Mouse (Mus musculus): ENCODE data around the gene Adam15. TPM values are rescaled to one million over a fixed set of nuclear protein-coding genes. Genes with fewer than 3 reads are reported as not detected.

The Adam15 gene
- polyA plus RNA-seq, 1 experiment, result 190 TPM

GRCm38 (mm10) chr3:89314791-89315190 lies 35.0 kb downstream of the Adam15 start:
- TF ChIP-seq CTCF (IDR thresholded peaks at IDR 0.05; ENCODE audit: insufficient read depth, low read length) (no peak), POLR2A (IDR thresholded peaks at IDR 0.05; ENCODE audit: borderline replicate concordance, extremely low read depth, low read depth, low read length) (no peak)
- DNase-seq, result peak; percentile 57
- WGBS, result 29% methylated on average over 2 of the region's 2 CpGs
- Histone ChIP-seq H3K4me1 (ENCODE audit: control insufficient read depth, insufficient read depth, low read length) (peaks cover 14% of the 10 kb centered on the region), H3K4me3 (replicated peaks; ENCODE audit: extremely low read depth, low read depth, low read length) (no peak overlapping the region)

DNA sequence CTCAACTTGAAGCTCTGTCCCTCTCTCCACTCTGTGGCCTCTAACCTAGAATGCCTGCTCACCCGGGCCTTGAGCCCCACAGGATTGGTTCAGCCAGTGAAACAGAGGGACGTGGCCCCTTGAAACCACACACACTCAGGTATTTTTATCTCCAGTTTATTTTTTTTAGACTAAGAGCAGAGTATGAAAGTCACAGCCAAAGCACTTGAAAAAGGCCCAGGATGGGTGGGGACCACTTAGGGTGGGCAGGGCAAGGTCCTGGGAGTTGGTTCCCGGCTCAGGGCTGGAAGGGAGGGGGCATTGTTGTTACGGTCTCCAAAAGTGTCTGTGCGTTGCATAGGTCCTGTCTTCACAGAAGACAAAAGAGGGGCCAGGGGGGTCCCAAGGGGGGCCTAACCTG lies 35.5 kb downstream of the Adam15 start:
- WGBS, result 45% methylated on average over 5 of the region's 5 CpGs
- DNase-seq, result peak; percentile 62
- TF ChIP-seq CTCF (IDR thresholded peaks at IDR 0.05; ENCODE audit: insufficient read depth, low read length) (no peak), POLR2A (IDR thresholded peaks at IDR 0.05; ENCODE audit: borderline replicate concordance, extremely low read depth, low read depth, low read length) (no peak)
- no peak overlapping the region for H3K4me3 ChIP-seq (replicated peaks; ENCODE audit: extremely low read depth, low read depth, low read length)
- H3K4me1 ChIP-seq (ENCODE audit: control insufficient read depth, insufficient read depth, low read length), result peaks cover 14% of the 10 kb centered on the region

DNA sequence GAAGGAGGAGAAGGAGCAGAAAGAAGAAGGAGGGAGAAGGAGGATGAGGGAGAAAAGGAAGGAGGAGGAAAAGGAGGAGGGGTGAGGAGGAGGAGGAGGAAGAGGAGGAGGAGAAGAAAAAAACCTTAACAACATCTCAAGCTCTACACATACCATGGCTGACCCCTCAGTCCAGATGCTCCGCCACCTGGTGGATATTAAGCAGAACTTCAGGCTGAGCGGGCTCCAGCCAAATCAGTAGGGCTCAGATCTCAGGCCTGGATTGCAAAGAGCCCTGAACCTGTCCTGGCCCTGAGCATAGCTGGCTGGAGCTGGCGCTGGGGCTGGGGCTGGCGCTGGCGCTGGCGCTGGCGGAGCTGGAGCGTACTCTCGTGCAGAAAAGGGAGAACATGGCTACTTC lies 41.7 kb downstream of the Adam15 start:
- no peak overlapping the region for H3K4me3 ChIP-seq (replicated peaks; ENCODE audit: extremely low read depth, low read depth, low read length)
- peak; percentile 60 for DNase-seq
- TF ChIP-seq POLR2A (IDR thresholded peaks at IDR 0.05; ENCODE audit: borderline replicate concordance, extremely low read depth, low read depth, low read length) (no peak), CTCF (IDR thresholded peaks at IDR 0.05; ENCODE audit: insufficient read depth, low read length) (peak; percentile 91)
- 5% methylated on average over 9 of the region's 9 CpGs for WGBS
- 0 out of 2 replicates have a peak, but pooled peaks cover 2% of the 10 kb centered on the region for H3K4me1 ChIP-seq (ENCODE audit: control insufficient read depth, insufficient read depth, low read length)

DNA sequence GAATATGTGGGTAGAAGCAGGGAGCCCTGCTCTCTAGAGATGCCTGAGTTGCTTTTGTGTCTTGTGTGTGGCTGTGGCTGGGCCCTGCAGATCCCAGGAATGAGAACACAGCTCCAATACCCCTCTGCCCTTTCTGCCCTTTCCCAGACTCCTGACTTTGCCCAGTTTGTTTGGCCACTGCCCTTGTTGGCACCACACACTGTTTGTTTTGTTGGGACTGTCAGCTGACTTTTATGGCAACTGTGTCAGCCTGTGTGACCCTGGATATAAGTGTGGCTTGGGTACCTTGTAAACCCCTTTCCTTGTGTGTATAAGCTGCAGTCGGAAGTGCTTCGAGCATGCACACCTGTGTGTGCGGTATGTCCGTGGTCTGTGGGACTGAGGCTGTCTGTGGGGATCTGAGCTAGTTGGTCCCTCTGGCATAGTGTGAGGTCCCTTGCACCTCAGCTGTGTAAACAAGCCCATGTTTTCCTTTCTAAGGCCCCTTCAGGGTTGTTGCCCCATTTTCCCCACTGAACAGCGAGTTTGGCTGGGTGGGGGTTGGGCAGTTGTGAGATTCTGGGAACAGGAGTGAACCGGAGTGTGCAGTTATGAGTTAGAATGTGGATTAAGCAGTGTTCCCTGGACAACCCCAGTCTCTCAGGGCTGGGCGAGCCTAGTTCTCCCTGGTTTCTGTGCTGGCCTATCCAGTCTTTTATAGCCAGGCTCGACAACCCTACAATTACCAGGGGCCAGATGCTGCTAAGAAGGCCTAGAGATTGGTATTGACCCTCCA lies 44.1 kb downstream of the Adam15 start:
- WGBS, result 67% methylated on average over 8 of the region's 8 CpGs
- Histone ChIP-seq H3K4me3 (replicated peaks; ENCODE audit: extremely low read depth, low read depth, low read length) (no peak overlapping the region), H3K4me1 (ENCODE audit: control insufficient read depth, insufficient read depth, low read length) (0 out of 2 replicates have a peak, but pooled peaks cover 2% of the 10 kb centered on the region)
- DNase-seq, result peak; percentile 28
- TF ChIP-seq POLR2A (IDR thresholded peaks at IDR 0.05; ENCODE audit: borderline replicate concordance, extremely low read depth, low read depth, low read length) (no peak), CTCF (IDR thresholded peaks at IDR 0.05; ENCODE audit: insufficient read depth, low read length) (no peak)

- TF ChIP-seq CTCF (IDR thresholded peaks at IDR 0.05; ENCODE audit: insufficient read depth, low read length) (no peak), POLR2A (IDR thresholded peaks at IDR 0.05; ENCODE audit: borderline replicate concordance, extremely low read depth, low read depth, low read length) (no peak)
- Histone ChIP-seq H3K4me1 (ENCODE audit: control insufficient read depth, insufficient read depth, low read length) (0 out of 2 replicates have a peak, but pooled peaks cover 2% of the 10 kb centered on the region), H3K4me3 (replicated peaks; ENCODE audit: extremely low read depth, low read depth, low read length) (no peak overlapping the region)
- WGBS, result 64% methylated on average over 4 of the region's 4 CpGs
- no peak for DNase-seq
Measured at GRCm38 (mm10) chr3:89305105-89305504, 44.7 kb downstream of the Adam15 start.

DNA sequence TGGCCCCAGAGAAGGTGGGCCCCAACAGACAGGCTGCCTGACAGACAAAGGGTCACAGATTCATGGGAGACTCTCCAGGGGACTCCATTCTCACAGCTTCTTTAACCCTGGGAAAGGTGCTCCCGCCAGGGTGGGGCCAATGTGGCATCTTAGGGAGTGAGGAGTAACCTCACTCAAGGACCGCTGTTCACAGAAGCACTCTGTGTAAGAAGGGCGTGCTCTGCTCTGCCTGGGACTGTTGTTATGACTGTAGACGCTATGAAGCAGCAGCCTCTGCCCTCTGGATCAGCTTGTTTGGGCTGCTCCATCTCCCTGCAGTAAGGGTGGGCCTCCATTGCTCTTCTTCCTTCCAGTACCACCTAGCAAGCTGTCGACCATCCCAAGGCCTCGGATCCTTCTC lies 45.4 kb downstream of the Adam15 start:
- TF ChIP-seq POLR2A (IDR thresholded peaks at IDR 0.05; ENCODE audit: borderline replicate concordance, extremely low read depth, low read depth, low read length), result no peak
- TF ChIP-seq CTCF (IDR thresholded peaks at IDR 0.05; ENCODE audit: insufficient read depth, low read length), result no peak
- H3K4me3 ChIP-seq (replicated peaks; ENCODE audit: extremely low read depth, low read depth, low read length), result no peak overlapping the region
- 50% methylated on average over 6 of the region's 6 CpGs for WGBS
- DNase-seq, result no peak
- H3K4me1 ChIP-seq (ENCODE audit: control insufficient read depth, insufficient read depth, low read length), result peaks cover 3% of the 10 kb centered on the region; the same call in 1 of the 2 replicates

DNA sequence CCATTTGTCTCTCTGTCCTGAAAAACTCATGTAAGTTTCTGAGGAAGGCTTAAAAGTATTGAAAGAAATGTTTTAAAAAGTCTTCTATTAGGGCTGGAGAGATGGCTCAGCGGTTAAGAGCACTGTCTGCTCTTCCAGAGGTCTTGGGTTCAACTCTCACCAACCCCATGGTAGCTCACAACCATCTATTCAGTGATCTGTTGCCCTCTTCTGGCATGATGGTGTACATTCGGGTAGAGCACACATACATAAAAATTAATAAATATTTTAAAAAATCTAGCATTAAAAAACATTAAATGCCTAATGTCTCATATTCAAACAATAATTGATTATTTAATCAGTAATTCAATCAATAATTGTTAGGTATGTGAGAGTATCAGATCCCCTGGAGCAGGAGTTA lies 49.3 kb downstream of the Adam15 start:
- 72% methylated on average over 2 of the region's 2 CpGs for WGBS
- no peak for DNase-seq
- TF ChIP-seq POLR2A (IDR thresholded peaks at IDR 0.05; ENCODE audit: borderline replicate concordance, extremely low read depth, low read depth, low read length) (no peak), CTCF (IDR thresholded peaks at IDR 0.05; ENCODE audit: insufficient read depth, low read length) (no peak)
- Histone ChIP-seq H3K4me1 (ENCODE audit: control insufficient read depth, insufficient read depth, low read length) (peaks cover 6% of the 10 kb centered on the region; the same call in 1 of the 2 replicates), H3K4me3 (replicated peaks; ENCODE audit: extremely low read depth, low read depth, low read length) (no peak overlapping the region)

GRCm38 (mm10) chr3:89300071-89300470 lies 49.7 kb downstream of the Adam15 start:
- DNase-seq, result no peak
- 37% methylated on average over 1 of the region's 1 CpGs for WGBS
- H3K4me3 ChIP-seq (replicated peaks; ENCODE audit: extremely low read depth, low read depth, low read length), result no peak overlapping the region
- TF ChIP-seq POLR2A (IDR thresholded peaks at IDR 0.05; ENCODE audit: borderline replicate concordance, extremely low read depth, low read depth, low read length), result no peak
- TF ChIP-seq CTCF (IDR thresholded peaks at IDR 0.05; ENCODE audit: insufficient read depth, low read length), result no peak
- H3K4me1 ChIP-seq (ENCODE audit: control insufficient read depth, insufficient read depth, low read length), result peaks cover 6% of the 10 kb centered on the region; the same call in 1 of the 2 replicates

GRCm38 (mm10) chr3:89299499-89299898 lies 50.3 kb downstream of the Adam15 start:
- TF ChIP-seq CTCF (IDR thresholded peaks at IDR 0.05; ENCODE audit: insufficient read depth, low read length) (no peak), POLR2A (IDR thresholded peaks at IDR 0.05; ENCODE audit: borderline replicate concordance, extremely low read depth, low read depth, low read length) (no peak)
- Histone ChIP-seq H3K4me1 (ENCODE audit: control insufficient read depth, insufficient read depth, low read length) (peaks cover 6% of the 10 kb centered on the region; the same call in 1 of the 2 replicates), H3K4me3 (replicated peaks; ENCODE audit: extremely low read depth, low read depth, low read length) (peak overlapping the region; percentile 25)
- 6% methylated on average over 14 of the region's 14 CpGs for WGBS
- DNase-seq, result no peak

DNA sequence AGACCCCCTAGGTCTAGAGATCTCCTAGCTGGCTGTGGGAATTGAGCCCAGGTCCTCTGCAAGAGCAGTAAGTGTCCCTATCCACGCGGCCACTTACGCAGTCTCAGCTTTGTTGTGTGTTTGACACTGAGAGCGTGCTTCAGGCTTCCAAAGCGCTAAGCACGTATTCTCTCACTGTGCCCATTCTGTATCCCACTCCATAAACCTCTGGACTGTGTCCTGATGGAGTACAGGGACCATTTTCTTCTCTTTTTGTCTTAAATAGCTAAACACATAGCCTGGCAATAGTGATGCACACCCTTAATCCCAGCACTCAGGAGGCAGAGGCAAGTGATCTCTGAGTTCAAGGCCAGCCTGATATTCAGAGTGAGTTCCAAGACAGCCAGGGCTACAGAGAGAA lies 50.9 kb downstream of the Adam15 start:
- DNase-seq, result no peak
- TF ChIP-seq CTCF (IDR thresholded peaks at IDR 0.05; ENCODE audit: insufficient read depth, low read length) (no peak), POLR2A (IDR thresholded peaks at IDR 0.05; ENCODE audit: borderline replicate concordance, extremely low read depth, low read depth, low read length) (no peak)

More for the DNA sequence above, 50.9 kb downstream of the Adam15 start:
- Histone ChIP-seq H3K4me1 (ENCODE audit: control insufficient read depth, insufficient read depth, low read length) (peaks cover 6% of the 10 kb centered on the region; the same call in 1 of the 2 replicates), H3K4me3 (replicated peaks; ENCODE audit: extremely low read depth, low read depth, low read length) (no peak overlapping the region)
- WGBS, result 87% methylated on average over 6 of the region's 6 CpGs

All from lung, adult 2 months (tissue).